Mouse (Mus musculus) MEL (cell line): ENCODE data around the gene Arhgdia.

ENCODE experiments used
- CHD2 ChIP-seq: IDR thresholded peaks from 2 replicates; pipeline ENCODE4 v1.6.1; 2011; ENCODE audit warnings: low read length, improper control_type of control experiment
- CTCF ChIP-seq, 3 experiments: IDR thresholded peaks in 2 of 3; conservative IDR thresholded peaks in 1 of 3; 2 replicates each; pipeline ENCODE4 v1.5.1; 2011 to 2012; ENCODE audit warnings: low read length in 3 of 3, low read depth in 2 of 3, mild to moderate bottlenecking in 2 of 3, improper control_type of control experiment in 1 of 3, inconsistent platforms in 1 of 3, mixed read lengths in 1 of 3, moderate library complexity in 1 of 3; ENCODE audit not compliant: control insufficient read depth in 1 of 3, insufficient read depth in 1 of 3, poor library complexity in 1 of 3, severe bottlenecking in 1 of 3
- E2F4 ChIP-seq: IDR thresholded peaks from 2 replicates; pipeline ENCODE4 v1.6.1; 2011; ENCODE audit warnings: low read depth, low read length, improper control_type of control experiment, borderline replicate concordance
- POLR2A ChIP-seq, 2 experiments: IDR thresholded peaks; 2 replicates each; pipeline ENCODE4 v1.6.1; 2011 to 2012; ENCODE audit warnings: low read length in 2 of 2, mild to moderate bottlenecking in 2 of 2, control low read depth in 1 of 2, improper control_type of control experiment in 1 of 2, low read depth in 1 of 2, moderate library complexity in 1 of 2; ENCODE audit not compliant: control insufficient read depth in 1 of 2, insufficient read depth in 1 of 2, poor library complexity in 1 of 2
- USF1 ChIP-seq: IDR thresholded peaks from 2 replicates; pipeline ENCODE4 v1.6.1; 2014; ENCODE audit warnings: low read depth, mild to moderate bottlenecking, inconsistent platforms, low read length, improper control_type of control experiment, moderate library complexity

DNA sequence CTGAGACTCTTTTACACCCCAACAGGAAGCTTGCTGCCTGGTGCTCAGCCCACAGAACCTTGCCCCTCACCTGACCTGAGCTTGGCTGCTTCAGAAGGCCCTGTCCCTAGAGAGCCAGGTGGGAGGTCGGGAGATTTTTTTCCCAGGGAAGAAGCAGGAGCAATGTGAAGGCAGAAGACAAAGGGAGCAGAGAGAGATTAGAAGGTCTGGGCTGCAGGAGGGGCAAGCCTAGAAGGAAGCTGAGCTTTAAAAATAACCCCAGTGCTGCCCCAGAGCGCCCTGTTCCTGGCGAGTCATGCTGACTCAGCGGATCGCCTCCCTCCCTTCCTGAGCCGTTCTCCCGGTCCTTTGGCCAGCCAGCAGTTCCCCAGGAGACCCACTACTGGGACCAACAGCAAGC is 48.5 kb upstream of the Arhgdia start:
- TF ChIP-seq CTCF (IDR thresholded peaks at IDR 0.05 in 2 of 3, conservative IDR thresholded peaks at IDR 0.05 in 1 of 3; ENCODE audit: control insufficient read depth in 1 of 3, insufficient read depth in 1 of 3, low read depth in 2 of 3, low read length in 3 of 3, poor library complexity in 1 of 3, severe bottlenecking in 1 of 3) (no peak), E2F4 (no peak), POLR2A (IDR thresholded peaks at IDR 0.05; ENCODE audit: control insufficient read depth in 1 of 2, insufficient read depth in 1 of 2, low read depth in 1 of 2, low read length in 2 of 2, poor library complexity in 1 of 2) (no peak), CHD2 (no peak), USF1 (no peak)
